Mouse (Mus musculus) embryonic facial prominence, embryonic 10.5 days (tissue): ENCODE measurements at regions not wholly inside any gene's neighbourhood (a gene's known extent, or its start where the extent isn't known, plus 50 kb on each side); places are given as distances from the start of the nearest gene placed in this dataset.

ENCODE experiments used
- DNase-seq: peaks from one replicate; pipeline ENCODE4 v3.0.0-alpha.2; 2017; ENCODE audit warnings: low spot score
- H3K27ac ChIP-seq: fragments of 300-500 bp; sonication (generic); replicated peaks from 2 replicates; pipeline ENCODE4 v1.5.1; 2016; ENCODE audit warnings: mild to moderate bottlenecking
- H3K27me3 ChIP-seq: fragments of 300-500 bp; sonication (generic); replicated peaks from 2 replicates; pipeline ENCODE4 v1.6.1; 2016; ENCODE audit warnings: low read depth, mild to moderate bottlenecking; ENCODE audit not compliant: poor library complexity, severe bottlenecking
- H3K36me3 ChIP-seq: fragments of 300-500 bp; sonication (generic); replicated peaks from 2 replicates; pipeline ENCODE4 v1.6.1; 2016; ENCODE audit warnings: mild to moderate bottlenecking, moderate library complexity
- H3K4me1 ChIP-seq: fragments of 300-500 bp; sonication (generic); 2 replicates; pipeline ENCODE4 v1.6.1; 2016
- H3K4me3 ChIP-seq: fragments of 300-500 bp; sonication (generic); 2 replicates; pipeline ENCODE4 v1.5.1; 2016; ENCODE audit warnings: mild to moderate bottlenecking, moderate library complexity
- H3K9me3 ChIP-seq: fragments of 300-500 bp; sonication (generic); 2 replicates; pipeline ENCODE4 v1.6.1; 2016; ENCODE audit warnings: mild to moderate bottlenecking
- WGBS: fragments of 180-500 bp; shearing (Covaris S2); methylation state at CpG from one replicate; pipeline ENCODE4 v1.1.7; 2016; 5-methylcytosine and 5-hydroxymethylcytosine counted together

DNA sequence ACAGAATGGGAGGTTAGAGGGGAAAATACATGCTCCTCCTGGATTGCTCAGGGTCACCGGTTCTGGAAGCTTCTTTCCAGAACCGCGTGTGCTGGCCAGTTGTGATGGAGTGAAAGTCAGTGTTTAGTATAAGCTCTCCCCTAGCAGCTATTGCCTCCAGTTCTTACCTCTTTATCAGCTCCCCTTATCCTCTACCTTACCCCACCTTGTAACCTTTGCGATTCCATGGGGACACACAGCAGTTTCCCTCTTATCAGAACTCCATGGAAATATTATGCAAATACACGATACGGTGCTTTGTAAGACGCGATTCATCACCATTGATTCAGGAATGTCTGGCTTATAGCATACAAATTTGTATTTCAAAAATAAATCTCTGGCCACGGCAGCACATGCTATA is 232.9 kb upstream of the Dusp10 start:
- Histone ChIP-seq H3K4me3 (no peak overlapping the region), H3K36me3 (no peaks in the 10 kb centered on the region), H3K27me3 (no peaks in the 10 kb centered on the region), H3K9me3 (no peaks in the 10 kb centered on the region), H3K27ac (no peak overlapping the region), H3K4me1 (peaks cover 9% of the 10 kb centered on the region)
- DNase-seq: no peak
- 97% methylated on average over 9 of the region's 9 CpGs for WGBS

DNA sequence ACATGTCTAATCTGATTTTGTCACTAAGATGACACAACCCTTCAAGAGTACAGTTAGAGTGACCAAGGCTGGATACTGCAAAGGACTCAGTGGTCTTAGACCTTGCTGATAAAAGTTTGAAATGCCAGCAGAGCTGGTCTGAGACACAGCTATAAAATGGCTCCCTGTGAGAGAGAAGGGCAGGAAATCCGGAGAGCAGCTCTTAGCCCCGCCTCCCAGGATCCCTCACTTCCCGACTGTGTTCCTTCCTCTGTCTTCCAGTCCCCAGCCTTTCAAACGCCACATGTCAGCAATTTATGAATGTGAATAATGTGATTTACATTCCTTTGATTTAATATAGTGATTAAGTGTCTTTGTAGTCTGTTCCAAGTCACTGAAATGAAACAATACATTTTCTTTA is 232.3 kb upstream of the Dusp10 start:
- 55% methylated on average over 4 of the region's 4 CpGs for WGBS
- no peaks in the 10 kb centered on the region for H3K27me3 ChIP-seq
- no peak for DNase-seq
- H3K27ac ChIP-seq: no peak overlapping the region
- peaks cover 9% of the 10 kb centered on the region for H3K4me1 ChIP-seq
- H3K36me3 ChIP-seq: no peaks in the 10 kb centered on the region
- no peak overlapping the region for H3K4me3 ChIP-seq
- no peaks in the 10 kb centered on the region for H3K9me3 ChIP-seq

DNA sequence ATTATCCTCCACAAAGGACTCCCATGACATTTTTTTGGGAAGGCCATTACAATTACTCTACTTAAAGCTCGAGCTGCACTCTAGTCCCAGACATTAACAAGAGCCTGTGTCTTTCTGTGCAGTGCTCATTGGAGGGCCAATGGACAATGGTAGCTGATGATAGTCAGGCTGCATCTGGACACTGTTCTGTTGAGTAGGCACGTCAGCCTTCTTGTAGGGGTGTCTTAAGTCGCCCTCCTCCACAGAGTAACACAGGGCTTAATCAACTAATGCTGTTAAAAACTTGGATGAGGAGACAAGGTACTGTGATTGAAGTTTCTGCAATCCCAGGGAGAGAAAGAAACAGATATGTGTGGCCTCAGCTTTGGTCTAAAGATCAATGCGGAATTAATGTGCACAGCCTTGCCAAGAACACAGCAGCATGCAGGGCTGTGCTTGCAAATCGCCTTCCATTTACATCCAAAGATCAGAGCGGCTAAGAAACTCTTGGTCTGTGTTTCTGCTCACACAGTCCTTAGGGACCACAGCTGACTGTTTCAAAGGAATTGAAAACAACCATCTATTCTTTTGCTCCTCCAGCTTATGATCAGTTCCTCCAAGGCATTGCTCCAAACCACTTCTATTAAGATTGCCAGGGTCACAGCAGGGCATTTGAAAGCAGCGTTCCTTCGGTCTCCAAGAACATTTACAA is 229.5 kb upstream of the Dusp10 start:
- Histone ChIP-seq H3K27ac (no peak overlapping the region), H3K9me3 (no peaks in the 10 kb centered on the region), H3K36me3 (no peaks in the 10 kb centered on the region), H3K4me1 (peaks cover 9% of the 10 kb centered on the region), H3K4me3 (no peak overlapping the region), H3K27me3 (no peaks in the 10 kb centered on the region)
- WGBS: 58% methylated on average over 8 of the region's 8 CpGs
- peak; percentile 10 for DNase-seq

DNA sequence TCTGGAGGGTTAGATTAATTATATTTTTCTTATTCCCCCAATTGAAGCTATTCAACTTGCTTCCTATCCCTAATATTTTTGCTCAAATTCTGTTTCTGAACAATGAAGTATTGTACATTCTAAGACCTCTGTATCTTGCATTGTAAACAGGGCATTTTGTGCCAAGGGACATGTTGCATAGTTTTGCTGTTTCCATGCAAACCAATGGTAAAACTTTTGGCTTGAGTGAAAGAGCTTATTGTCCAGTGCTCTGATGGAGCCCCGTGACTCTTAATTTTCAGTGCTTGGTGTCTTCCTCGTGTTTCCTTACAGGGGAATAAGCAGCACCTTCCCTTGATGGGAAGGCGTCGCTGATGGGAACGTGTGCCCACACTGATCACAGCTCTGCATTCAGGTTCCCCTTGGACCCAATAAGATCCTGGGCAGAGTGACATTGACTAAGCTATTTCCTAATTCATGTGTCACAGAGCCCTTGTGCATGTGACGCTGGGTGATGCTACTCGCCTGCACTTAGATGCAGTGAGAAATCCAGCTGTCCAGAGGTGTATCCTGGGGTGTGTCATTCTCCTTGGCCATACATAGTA is 220.8 kb upstream of the Dusp10 start:
- Histone ChIP-seq H3K4me3 (no peak overlapping the region), H3K27me3 (no peaks in the 10 kb centered on the region), H3K4me1 (peaks cover 10% of the 10 kb centered on the region; the same call in 1 of the 2 replicates), H3K9me3 (0 out of 2 replicates have a peak, but pooled peaks cover 3% of the 10 kb centered on the region), H3K36me3 (no peaks in the 10 kb centered on the region), H3K27ac (no peak overlapping the region)
- DNase-seq: no peak
- WGBS: 81% methylated on average over 7 of the region's 7 CpGs

DNA sequence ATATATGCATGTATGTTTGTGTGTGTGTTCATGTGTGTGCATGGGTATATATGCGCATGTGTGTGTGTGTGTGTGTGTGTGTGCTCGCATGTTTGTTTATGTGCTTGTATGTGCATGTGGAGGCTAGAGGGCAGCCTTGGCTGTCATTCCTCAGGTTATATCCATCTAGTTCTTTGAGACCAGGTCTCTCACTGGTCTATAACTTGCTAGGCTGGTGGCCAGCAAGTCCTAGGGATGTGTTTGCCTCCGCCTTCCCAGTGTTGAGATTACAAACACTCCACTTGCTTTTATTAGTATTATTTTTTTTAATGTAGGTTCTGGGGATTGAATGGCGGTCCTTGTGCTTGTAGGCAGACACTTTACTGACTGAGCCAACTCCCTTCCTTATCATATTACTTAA is 219.8 kb upstream of the Dusp10 start:
- Histone ChIP-seq H3K9me3 (0 out of 2 replicates have a peak, but pooled peaks cover 3% of the 10 kb centered on the region), H3K4me1 (peaks cover 10% of the 10 kb centered on the region; the same call in 1 of the 2 replicates), H3K4me3 (no peak overlapping the region), H3K27ac (no peak overlapping the region), H3K27me3 (no peaks in the 10 kb centered on the region), H3K36me3 (no peaks in the 10 kb centered on the region)
- DNase-seq: no peak
- WGBS: 85% methylated on average over 4 of the region's 4 CpGs

DNA sequence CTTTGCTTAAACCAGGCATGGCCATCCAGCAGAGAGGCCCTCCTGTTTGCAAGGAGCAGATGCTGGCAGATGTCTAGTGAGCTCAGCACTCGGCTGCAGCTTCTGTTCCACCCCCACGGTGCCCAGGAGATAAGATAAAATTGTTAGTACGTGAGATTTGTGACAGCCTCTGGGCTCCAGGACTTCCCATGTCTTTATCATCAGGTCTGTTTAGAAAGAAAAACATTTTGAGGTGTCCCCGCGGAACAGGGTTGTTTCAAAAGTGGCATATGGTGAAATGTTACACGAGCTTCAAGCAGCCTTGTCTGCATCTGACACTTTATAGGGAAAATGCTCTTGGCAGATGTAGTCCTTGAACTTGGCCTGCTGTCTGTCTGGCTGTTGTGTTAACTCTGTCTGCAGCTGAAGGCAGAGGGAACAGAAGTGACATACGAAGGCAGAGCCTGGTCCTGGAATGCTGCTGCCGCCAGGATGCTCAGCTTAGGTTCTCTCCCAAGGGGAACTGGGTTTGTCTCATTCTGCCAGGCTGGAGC is 219.1 kb upstream of the Dusp10 start:
- 0 out of 2 replicates have a peak, but pooled peaks cover 3% of the 10 kb centered on the region for H3K9me3 ChIP-seq
- WGBS: 54% methylated on average over 8 of the region's 8 CpGs
- peaks cover 14% of the 10 kb centered on the region; the same call in 1 of the 2 replicates for H3K4me1 ChIP-seq
- H3K27me3 ChIP-seq: no peaks in the 10 kb centered on the region
- H3K27ac ChIP-seq: no peak overlapping the region
- H3K4me3 ChIP-seq: no peak overlapping the region
- peak; percentile 19 for DNase-seq
- no peaks in the 10 kb centered on the region for H3K36me3 ChIP-seq

DNA sequence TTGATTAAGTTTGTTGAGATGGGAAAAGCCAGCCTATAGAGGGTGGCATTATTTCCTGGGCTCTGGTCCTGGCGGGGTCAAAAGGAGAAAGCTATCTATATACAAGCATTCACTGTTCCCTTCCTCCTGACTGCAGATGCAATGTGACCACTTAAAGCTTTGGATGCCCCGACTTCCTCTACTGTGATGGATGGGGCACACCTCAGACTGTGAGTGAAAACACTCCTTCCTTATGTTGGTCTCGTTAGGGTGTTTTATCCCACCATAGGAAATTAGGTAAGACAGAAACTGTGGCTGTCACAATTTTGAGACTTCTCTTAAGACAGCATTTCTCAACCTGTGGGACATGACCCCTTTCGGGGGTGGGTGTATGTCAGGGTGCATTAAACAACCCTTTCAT is 210.8 kb upstream of the Dusp10 start:
- no peaks in the 10 kb centered on the region for H3K27me3 ChIP-seq
- DNase-seq: no peak
- no peaks in the 10 kb centered on the region for H3K9me3 ChIP-seq
- WGBS: 76% methylated on average over 4 of the region's 4 CpGs
- H3K4me3 ChIP-seq: no peak overlapping the region
- no peak overlapping the region for H3K27ac ChIP-seq
- H3K36me3 ChIP-seq: no peaks in the 10 kb centered on the region
- peaks cover 7% of the 10 kb centered on the region; the same call in 1 of the 2 replicates for H3K4me1 ChIP-seq

DNA sequence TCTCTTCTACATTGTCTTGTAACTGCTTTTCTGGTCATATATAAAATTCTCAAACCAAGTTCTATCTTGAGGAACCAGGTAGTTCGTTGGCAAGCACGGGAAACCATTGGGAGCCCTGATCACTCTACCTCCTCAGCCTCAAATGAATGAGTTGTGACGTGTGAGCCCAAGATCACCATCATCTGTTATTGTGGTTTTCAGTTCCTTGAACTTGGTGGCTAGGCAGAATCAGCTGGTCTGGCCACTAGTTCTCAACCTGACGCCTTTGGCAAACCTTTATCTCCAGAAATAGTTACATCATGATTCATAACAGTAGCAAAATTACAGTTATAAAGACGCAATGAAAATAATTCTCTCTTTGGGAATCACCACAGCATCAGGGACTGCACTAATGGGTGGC is 209.7 kb upstream of the Dusp10 start:
- Histone ChIP-seq H3K36me3 (no peaks in the 10 kb centered on the region), H3K27ac (no peak overlapping the region), H3K9me3 (no peaks in the 10 kb centered on the region), H3K27me3 (no peaks in the 10 kb centered on the region), H3K4me3 (no peak overlapping the region), H3K4me1 (peaks cover 7% of the 10 kb centered on the region; the same call in 1 of the 2 replicates)
- DNase-seq: no peak
- 87% methylated on average over 5 of the region's 5 CpGs for WGBS

DNA sequence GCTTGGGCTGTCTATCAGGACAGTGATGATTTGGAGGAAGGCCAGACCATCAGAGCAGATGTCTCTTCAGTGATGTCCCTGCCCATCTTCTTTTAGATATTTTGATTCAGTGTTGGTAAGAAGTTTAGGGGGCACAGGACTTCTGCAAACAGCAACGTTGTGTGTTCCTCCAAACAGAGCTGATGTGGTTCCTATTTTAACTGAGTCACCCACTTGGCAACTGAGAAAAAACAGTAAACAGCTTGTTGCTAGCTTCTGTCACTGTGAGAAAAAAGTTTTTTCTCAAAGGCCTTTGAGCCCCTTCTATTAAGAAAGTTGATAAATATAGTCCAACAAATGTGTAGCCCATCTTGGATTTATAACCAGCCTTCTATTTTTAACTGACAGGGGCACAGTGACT is 209.3 kb upstream of the Dusp10 start:
- Histone ChIP-seq H3K27me3 (no peaks in the 10 kb centered on the region), H3K4me3 (no peak overlapping the region), H3K4me1 (peaks cover 4% of the 10 kb centered on the region; the same call in 1 of the 2 replicates), H3K9me3 (no peaks in the 10 kb centered on the region), H3K36me3 (no peaks in the 10 kb centered on the region), H3K27ac (no peak overlapping the region)
- no peak for DNase-seq
- WGBS: 84% methylated on average over 1 of the region's 1 CpGs

DNA sequence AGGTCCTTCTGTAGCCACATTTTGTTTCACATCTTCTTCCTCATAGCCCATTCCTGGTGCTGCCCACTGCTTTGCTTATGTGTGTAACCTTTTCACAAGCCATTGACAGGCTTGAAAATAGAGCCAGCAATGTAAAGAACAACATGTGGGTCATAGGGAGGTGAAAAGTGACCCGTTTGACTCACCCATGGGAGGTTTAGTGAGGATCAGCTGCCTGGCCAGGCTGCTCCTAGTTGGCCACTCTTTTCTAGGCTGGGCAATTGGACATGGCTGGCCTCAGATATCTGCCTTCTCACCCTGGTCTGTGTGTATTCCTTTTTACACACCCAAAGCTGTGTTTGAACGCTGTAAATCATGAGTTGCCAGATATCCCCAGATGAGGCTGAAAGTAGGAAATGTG is 208.8 kb upstream of the Dusp10 start:
- 80% methylated on average over 2 of the region's 2 CpGs for WGBS
- no peak for DNase-seq
- H3K4me1 ChIP-seq: no peaks in the 10 kb centered on the region
- no peaks in the 10 kb centered on the region for H3K27me3 ChIP-seq
- no peak overlapping the region for H3K27ac ChIP-seq
- no peaks in the 10 kb centered on the region for H3K9me3 ChIP-seq
- H3K36me3 ChIP-seq: no peaks in the 10 kb centered on the region
- H3K4me3 ChIP-seq: no peak overlapping the region

DNA sequence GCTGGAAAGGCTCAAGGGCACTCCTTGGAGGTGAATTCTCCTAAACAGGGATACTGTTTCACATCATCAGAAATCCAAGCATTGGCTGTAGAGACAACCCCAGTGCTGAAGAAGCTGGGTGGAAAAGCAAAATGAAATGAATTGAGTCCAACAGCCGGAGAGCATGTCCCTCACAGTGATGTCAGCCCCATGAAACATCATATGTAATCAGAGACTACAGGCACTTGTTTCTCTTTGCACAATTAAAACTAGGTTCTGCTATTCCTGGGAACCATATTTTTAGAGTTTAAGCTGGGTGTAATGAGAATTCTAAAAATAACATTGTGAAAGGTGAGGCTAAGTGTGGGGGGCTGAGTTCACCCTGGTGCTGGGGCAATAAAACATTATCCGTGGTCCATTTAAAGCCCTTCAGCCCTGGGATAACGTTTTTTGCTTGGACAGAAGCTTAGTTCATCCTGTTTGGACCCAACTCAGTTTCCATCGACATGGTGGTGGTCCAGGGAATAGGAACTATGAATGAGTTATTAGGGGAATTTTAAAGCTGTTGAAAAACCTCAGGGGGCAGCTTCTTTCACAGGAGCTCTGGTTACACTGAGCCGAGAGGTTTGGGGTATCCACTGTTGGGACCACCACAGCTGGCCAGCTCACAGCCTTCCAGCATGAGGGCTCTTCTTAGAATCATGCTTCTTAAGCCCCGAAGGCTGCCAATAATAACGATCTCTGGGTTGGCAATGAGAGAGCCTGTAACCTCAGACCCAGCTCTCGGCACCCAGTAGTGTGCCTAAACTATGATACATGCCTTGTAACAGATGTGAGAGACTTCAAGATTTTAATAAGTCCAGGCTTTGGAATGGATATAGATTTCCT is 206.0 kb upstream of the Dusp10 start:
- H3K4me3 ChIP-seq: no peak overlapping the region
- H3K4me1 ChIP-seq: no peaks in the 10 kb centered on the region
- no peaks in the 10 kb centered on the region for H3K27me3 ChIP-seq
- WGBS: 79% methylated on average over 8 of the region's 8 CpGs
- H3K36me3 ChIP-seq: no peaks in the 10 kb centered on the region
- DNase-seq: no peak
- H3K9me3 ChIP-seq: no peaks in the 10 kb centered on the region
- no peak overlapping the region for H3K27ac ChIP-seq

DNA sequence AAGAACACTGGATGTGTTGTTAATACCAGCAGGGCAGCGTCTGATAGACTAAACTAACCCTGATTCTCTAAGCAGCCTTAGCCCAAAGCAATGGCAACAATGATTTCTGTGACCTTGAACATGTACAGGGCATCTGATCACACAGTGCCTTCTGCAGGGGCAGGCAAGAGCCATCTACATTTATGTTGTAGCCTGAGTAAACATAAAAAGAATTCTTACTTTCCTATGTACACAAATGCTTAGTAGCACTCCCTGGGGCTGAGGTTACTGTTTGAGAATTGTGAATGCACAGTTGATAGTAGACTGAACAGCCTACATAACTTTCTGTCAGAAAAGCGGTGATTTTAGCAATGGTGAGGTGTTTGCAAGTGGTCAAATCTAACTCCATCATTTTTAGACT is 204.9 kb upstream of the Dusp10 start:
- 78% methylated on average over 2 of the region's 2 CpGs for WGBS
- Histone ChIP-seq H3K27me3 (no peaks in the 10 kb centered on the region), H3K4me3 (no peak overlapping the region), H3K36me3 (no peaks in the 10 kb centered on the region), H3K9me3 (no peaks in the 10 kb centered on the region), H3K4me1 (no peaks in the 10 kb centered on the region), H3K27ac (no peak overlapping the region)
- DNase-seq: no peak
